Mouse (Mus musculus) MEL (cell line): ENCODE results near the gene Mepe.

Experiments
- CHD2 ChIP-seq: IDR thresholded peaks from 2 replicates; pipeline ENCODE4 v1.6.1; 2011; ENCODE audit warnings: low read length, improper control_type of control experiment
- CTCF ChIP-seq, 3 experiments: IDR thresholded peaks in 2 of 3; conservative IDR thresholded peaks in 1 of 3; 2 replicates each; pipeline ENCODE4 v1.5.1; 2011 to 2012; ENCODE audit warnings: low read length in 3 of 3, low read depth in 2 of 3, mild to moderate bottlenecking in 2 of 3, improper control_type of control experiment in 1 of 3, inconsistent platforms in 1 of 3, mixed read lengths in 1 of 3, moderate library complexity in 1 of 3; ENCODE audit not compliant: control insufficient read depth in 1 of 3, insufficient read depth in 1 of 3, poor library complexity in 1 of 3, severe bottlenecking in 1 of 3
- EP300 ChIP-seq, 2 experiments: IDR thresholded peaks; 2 replicates each; pipeline ENCODE4 v1.6.1; 2011; ENCODE audit warnings: improper control_type of control experiment in 2 of 2, low read length in 2 of 2, low read depth in 1 of 2, mild to moderate bottlenecking in 1 of 2
- ETS1 ChIP-seq: IDR thresholded peaks from 2 replicates; pipeline ENCODE4 v1.6.1; 2012; ENCODE audit warnings: low read depth, mild to moderate bottlenecking, inconsistent platforms, low read length, improper control_type of control experiment, moderate library complexity
- GATA1 ChIP-seq: IDR thresholded peaks from 2 replicates; pipeline ENCODE4 v1.6.1; 2011; ENCODE audit warnings: low read depth, low read length, improper control_type of control experiment
- MEF2A ChIP-seq: IDR thresholded peaks from 2 replicates; pipeline ENCODE4 v1.6.1; 2014; ENCODE audit warnings: low read depth, mild to moderate bottlenecking, inconsistent platforms, low read length, improper control_type of control experiment; ENCODE audit not compliant: poor library complexity, insufficient replicate concordance, severe bottlenecking; ENCODE audit errors: extremely low read depth
- NRF1 ChIP-seq: IDR thresholded peaks from 2 replicates; pipeline ENCODE4 v1.6.1; 2014; ENCODE audit warnings: low read depth, mild to moderate bottlenecking, inconsistent platforms, low read length, improper control_type of control experiment, moderate library complexity; ENCODE audit not compliant: poor library complexity, insufficient read depth, severe bottlenecking
- POLR2A ChIP-seq, 2 experiments: IDR thresholded peaks; 2 replicates each; pipeline ENCODE4 v1.6.1; 2011 to 2012; ENCODE audit warnings: low read length in 2 of 2, mild to moderate bottlenecking in 2 of 2, control low read depth in 1 of 2, improper control_type of control experiment in 1 of 2, low read depth in 1 of 2, moderate library complexity in 1 of 2; ENCODE audit not compliant: control insufficient read depth in 1 of 2, insufficient read depth in 1 of 2, poor library complexity in 1 of 2
- SIN3A ChIP-seq: IDR thresholded peaks from 2 replicates; pipeline ENCODE4 v1.6.1; 2012; ENCODE audit warnings: low read length, improper control_type of control experiment, inconsistent platforms
- USF1 ChIP-seq: IDR thresholded peaks from 2 replicates; pipeline ENCODE4 v1.6.1; 2014; ENCODE audit warnings: low read depth, mild to moderate bottlenecking, inconsistent platforms, low read length, improper control_type of control experiment, moderate library complexity
- ZC3H11A ChIP-seq: IDR thresholded peaks from 2 replicates; pipeline ENCODE4 v1.6.1; 2012; ENCODE audit warnings: low read depth, mild to moderate bottlenecking, inconsistent platforms, low read length, improper control_type of control experiment
- ZKSCAN1 ChIP-seq: IDR thresholded peaks from 2 replicates; pipeline ENCODE4 v1.6.1; 2012; ENCODE audit warnings: low read depth, mild to moderate bottlenecking, inconsistent platforms, low read length, improper control_type of control experiment, moderate library complexity
- ZNF384 ChIP-seq: IDR thresholded peaks from 2 replicates; pipeline ENCODE4 v1.6.1; 2012; ENCODE audit warnings: low read depth, mild to moderate bottlenecking, inconsistent platforms, low read length, improper control_type of control experiment

DNA sequence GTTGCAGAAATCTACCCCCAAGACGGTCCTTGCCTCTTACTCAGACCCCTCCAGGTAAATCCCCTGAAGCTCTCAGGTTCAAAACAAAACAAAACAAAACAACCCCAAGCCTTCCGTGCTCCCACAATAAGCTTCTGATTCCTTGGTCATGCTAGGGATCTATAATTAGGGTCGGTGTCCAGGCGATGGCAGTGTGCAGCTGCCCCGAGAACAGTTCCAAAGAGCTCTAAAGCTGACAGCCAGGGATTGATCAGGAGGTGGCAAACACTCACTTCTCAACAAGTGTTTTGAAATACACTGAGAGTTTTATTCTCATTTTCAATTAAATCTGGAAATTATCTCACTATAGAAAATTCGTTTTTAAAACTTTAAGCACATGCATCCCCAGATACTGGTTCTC is 17.8 kb downstream of the Mepe start:
- no peak for TF ChIP-seq SIN3A
- no peak for TF ChIP-seq POLR2A (IDR thresholded peaks at IDR 0.05; ENCODE audit: control insufficient read depth in 1 of 2, insufficient read depth in 1 of 2, low read depth in 1 of 2, low read length in 2 of 2, poor library complexity in 1 of 2)
- TF ChIP-seq CTCF (IDR thresholded peaks at IDR 0.05 in 2 of 3, conservative IDR thresholded peaks at IDR 0.05 in 1 of 3; ENCODE audit: control insufficient read depth in 1 of 3, insufficient read depth in 1 of 3, low read depth in 2 of 3, low read length in 3 of 3, poor library complexity in 1 of 3, severe bottlenecking in 1 of 3): no peak
- TF ChIP-seq NRF1: no peak
- no peak for TF ChIP-seq ZNF384
- TF ChIP-seq GATA1: no peak
- TF ChIP-seq CHD2: no peak
- TF ChIP-seq EP300 (IDR thresholded peaks at IDR 0.05; ENCODE audit: low read depth in 1 of 2, low read length in 2 of 2): no peak
- TF ChIP-seq ZKSCAN1: no peak
- no peak for TF ChIP-seq USF1
- TF ChIP-seq ETS1: no peak
- TF ChIP-seq MEF2A: no peak
- TF ChIP-seq ZC3H11A: no peak
